Comparison of ENCODE assay signal across 8 mouse cellular contexts in genomic region chr1:171113873-171114299, GRCm38 (mm10). TPM values are rescaled to one million over a fixed set of nuclear protein-coding genes. Genes with fewer than 3 reads are reported as not detected.
DNase-seq lines count a peak whose midpoint lies in the region; ATAC-seq and TF ChIP-seq lines count a peak whose summit lies in the region.

TSS of gene Cfap126 (plus strand) at chr1:171113918.

- peak; percentile 46 to 57 for DNase-seq in B cell, adult 2 months
- DNase-seq in liver, embryonic 11.5 days (ENCODE audit: low spot score), result peak; percentile 78
- DNase-seq in spleen, postnatal 4 days (ENCODE audit: low spot score in 2 of 2), result peak; percentile 65 to 78

- TF ChIP-seq POLR2A in bone marrow, adult 2 months (IDR thresholded peaks at IDR 0.05; ENCODE audit: borderline replicate concordance, control insufficient read depth, low read depth, low read length), result peak; percentile 56; the same call in 1 of the 2 replicates

- peak within 1 kb of the TSS; percentile 25 for H3K27ac ChIP-seq in bone marrow, adult 2 months (ENCODE audit: control insufficient read depth, insufficient read depth, low read depth, low read length, poor library complexity)
- H3K27ac ChIP-seq in heart, embryonic 12.5 days (ENCODE audit: poor library complexity, severe bottlenecking), result peak within 1 kb of the TSS; percentile 77
- peak within 1 kb of the TSS; percentile 75 for H3K27ac ChIP-seq in kidney, embryonic 16.5 days (ENCODE audit: low read length)
- H3K27ac ChIP-seq in liver, embryonic 11.5 days (ENCODE audit: low read depth, low read length), result peak within 1 kb of the TSS; percentile 68

- ATAC-seq in erythroblast, adult 5-6 weeks (replicated peaks; ENCODE audit: low FRiP score, poor library complexity, severe bottlenecking), result peak; percentile 69
- ATAC-seq in heart, embryonic 12.5 days (ENCODE audit: insufficient number of reproducible peaks, low FRiP score), result peak; percentile 60
- ATAC-seq in kidney, embryonic 16.5 days (ENCODE audit: low FRiP score, low TSS enrichment), result peak; percentile 58
- peak; percentile 30 for ATAC-seq in liver, embryonic 11.5 days (replicated peaks; ENCODE audit: low FRiP score)
- peak; percentile 72 for ATAC-seq in monocyte, adult 5-6 weeks (replicated peaks; ENCODE audit: insufficient number of reproducible peaks, low FRiP score, low TSS enrichment, poor library complexity, severe bottlenecking)

- no peaks in the 10 kb centered on the region for H3K9me3 ChIP-seq in heart, embryonic 12.5 days (replicated peaks)
- no peaks in the 10 kb centered on the region for H3K9me3 ChIP-seq in kidney, embryonic 16.5 days (ENCODE audit: low read length)
- no peaks in the 10 kb centered on the region for H3K9me3 ChIP-seq in liver, embryonic 11.5 days (ENCODE audit: control insufficient read depth, low read length)

- no peak for TF ChIP-seq CTCF in bone marrow, adult 2 months (IDR thresholded peaks at IDR 0.05; ENCODE audit: control insufficient read depth, insufficient read depth, low read length)

- no peaks in the 10 kb centered on the region for H3K27me3 ChIP-seq in heart, embryonic 12.5 days (replicated peaks)
- H3K27me3 ChIP-seq in kidney, embryonic 16.5 days (ENCODE audit: insufficient read depth, low read length), result no peaks in the 10 kb centered on the region
- H3K27me3 ChIP-seq in liver, embryonic 11.5 days (replicated peaks; ENCODE audit: control insufficient read depth, insufficient read depth, low read length), result no peaks in the 10 kb centered on the region

- peak within 1 kb of the TSS; percentile 73 for H3K4me2 ChIP-seq in heart, embryonic 12.5 days
- peak within 1 kb of the TSS; percentile 58 for H3K4me2 ChIP-seq in kidney, embryonic 16.5 days (replicated peaks; ENCODE audit: low read depth, low read length)
- H3K4me2 ChIP-seq in liver, embryonic 11.5 days, result peak within 1 kb of the TSS; percentile 83

- peak within 1 kb of the TSS; percentile 73 for H3K9ac ChIP-seq in heart, embryonic 12.5 days
- peak within 1 kb of the TSS; percentile 69 for H3K9ac ChIP-seq in kidney, embryonic 16.5 days (replicated peaks; ENCODE audit: low read length)
- peak within 1 kb of the TSS; percentile 79 for H3K9ac ChIP-seq in liver, embryonic 11.5 days (ENCODE audit: low read depth, low read length)

- peak within 1 kb of the TSS; percentile 64 for H3K4me3 ChIP-seq in bone marrow, adult 2 months (replicated peaks; ENCODE audit: control insufficient read depth, low read depth, low read length)
- H3K4me3 ChIP-seq in heart, embryonic 12.5 days, result peak within 1 kb of the TSS; percentile 58
- H3K4me3 ChIP-seq in kidney, embryonic 16.5 days (ENCODE audit: low read length), result peak within 1 kb of the TSS; percentile 49
- peak within 1 kb of the TSS; percentile 59 for H3K4me3 ChIP-seq in liver, embryonic 11.5 days (ENCODE audit: low read depth, low read length)

- no peaks in the 10 kb centered on the region for H3K36me3 ChIP-seq in heart, embryonic 12.5 days
- no peaks in the 10 kb centered on the region for H3K36me3 ChIP-seq in kidney, embryonic 16.5 days (ENCODE audit: insufficient read depth, low read length)
- no peaks in the 10 kb centered on the region for H3K36me3 ChIP-seq in liver, embryonic 11.5 days (ENCODE audit: control insufficient read depth, insufficient read depth, low read length)

- peaks cover 1% of the 10 kb centered on the region for H3K4me1 ChIP-seq in bone marrow, adult 2 months (ENCODE audit: control insufficient read depth, insufficient read depth, low read length)
- peaks cover 3% of the 10 kb centered on the region; the same call in 1 of the 2 replicates for H3K4me1 ChIP-seq in heart, embryonic 12.5 days (replicated peaks)
- peaks cover 14% of the 10 kb centered on the region for H3K4me1 ChIP-seq in kidney, embryonic 16.5 days (ENCODE audit: insufficient read depth, low read length)
- H3K4me1 ChIP-seq in liver, embryonic 11.5 days (replicated peaks; ENCODE audit: control insufficient read depth, insufficient read depth, low read length), result peaks cover 22% of the 10 kb centered on the region

- WGBS in bone marrow, adult 2 months, result under 1% methylated on average over 24 of the region's 24 CpGs
- WGBS in heart, embryonic 12.5 days, result 1% methylated on average over 24 of the region's 24 CpGs
- under 1% methylated on average over 24 of the region's 24 CpGs for WGBS in kidney, embryonic 16.5 days
- WGBS in liver, embryonic 11.5 days, result under 1% methylated on average over 24 of the region's 24 CpGs

RNA-seq across cellular contexts. Expression of gene Cfap126, which starts in this region (rescaled TPM):
- polyA plus RNA-seq in bone marrow, adult 2 months (2011; ENCODE audit: insufficient read depth, insufficient read length, low replicate concordance, missing spikeins), result not detected in 2 replicates
- total RNA-seq in erythroblast, adult 5-6 weeks (2015; ENCODE audit: low replicate concordance), result not detected in 2 replicates
- total RNA-seq in erythroblast, adult 5-6 weeks (2017; ENCODE audit: low replicate concordance), result not detected in 2 replicates
- 2.9 and 3.5 TPM in 2 replicates for polyA plus RNA-seq in heart, embryonic 12.5 days (2016; fragmentation: Nextera tagmentation; extraction: Ambion mirVana)
- 2.9 and 3.0 TPM in 2 replicates for polyA plus RNA-seq in kidney, embryonic 16.5 days (2015; fragmentation: Nextera tagmentation; extraction: Ambion mirVana)
- 1.4 and 2.2 TPM in 2 replicates for polyA plus RNA-seq in liver, embryonic 11.5 days (2014; fragmentation: Nextera tagmentation; extraction: Ambion mirVana)
- 1.4 to 6.2 TPM (median 1.6 TPM) in 3 replicates for total RNA-seq in monocyte, adult 5-6 weeks (2017)

Comparison
In these comparisons a context has a peak if more than half of its experiments do, and no peak if none do; other contexts are left out.
1. Peak in every context shown above with its lines: DNase-seq, ATAC-seq, H3K4me3 ChIP-seq and H3K27ac ChIP-seq.
2. Peak in ATAC-seq in erythroblast, adult 5-6 weeks; RNA of the gene not detected or under 1 TPM.
3. H3K27ac ChIP-seq: peak in every context shown above with its lines; median percentile 77 in heart, embryonic 12.5 days; 75 in kidney, embryonic 16.5 days; 68 in liver, embryonic 11.5 days; 25 in bone marrow, adult 2 months.